ENCODE assay signal across 8 mouse cellular contexts in the genomic region with DNA sequence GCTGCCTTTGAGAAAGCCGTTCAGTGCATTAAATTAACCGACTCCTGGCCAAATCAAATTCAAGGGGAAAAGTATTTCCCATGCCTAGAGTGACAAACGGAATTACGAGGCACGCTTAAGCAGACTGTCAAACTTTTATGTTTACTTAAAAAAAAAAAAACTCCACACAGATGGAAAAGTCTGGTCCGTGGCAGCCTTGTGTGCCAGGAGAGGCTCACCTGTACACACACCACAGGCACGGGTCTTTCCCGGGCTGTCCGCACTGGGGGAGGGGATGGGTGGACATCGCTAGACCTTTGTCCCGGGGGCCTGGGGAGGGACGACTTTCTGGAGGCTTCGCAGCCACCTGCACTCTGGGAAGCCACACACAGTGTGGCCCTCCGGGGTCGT. TPM values are rescaled to one million over a fixed set of nuclear protein-coding genes. Genes with fewer than 3 reads are reported as not detected.
DNase-seq lines count a peak whose midpoint lies in the region; ATAC-seq and TF ChIP-seq lines count a peak whose summit lies in the region.

No protein-coding gene starts in this region.

- H3K36me3 ChIP-seq in heart, embryonic 14.5 days (ENCODE audit: control insufficient read depth, insufficient read depth, low read length): no peaks in the 10 kb centered on the region
- H3K36me3 ChIP-seq in hindbrain, embryonic 10.5 days: peaks cover 13% of the 10 kb centered on the region
- H3K36me3 ChIP-seq in liver, postnatal 0 days (replicated peaks; ENCODE audit: insufficient read depth, low read length): 0 out of 2 replicates have a peak, but pooled peaks cover 5% of the 10 kb centered on the region

- H3K9me3 ChIP-seq in heart, embryonic 14.5 days (ENCODE audit: control insufficient read depth, low read length): peaks cover under 1% of the 10 kb centered on the region; the same call in 1 of the 2 replicates
- peaks cover 1% of the 10 kb centered on the region; the same call in 1 of the 2 replicates for H3K9me3 ChIP-seq in hindbrain, embryonic 10.5 days
- H3K9me3 ChIP-seq in liver, postnatal 0 days (ENCODE audit: low read length): peaks cover 2% of the 10 kb centered on the region; the same call in 1 of the 2 replicates

- no peak for TF ChIP-seq CTCF in liver, postnatal 0 days (IDR thresholded peaks at IDR 0.05; ENCODE audit: low read depth)

- H3K4me2 ChIP-seq in heart, embryonic 14.5 days (ENCODE audit: low read length): peak overlapping the region; percentile 99
- peak overlapping the region; percentile 90 for H3K4me2 ChIP-seq in liver, postnatal 0 days (ENCODE audit: low read depth, low read length)

- under 1% methylated on average over 15 of the region's 15 CpGs for WGBS in heart, embryonic 14.5 days
- under 1% methylated on average over 15 of the region's 15 CpGs for WGBS in hindbrain, embryonic 10.5 days
- 1% methylated on average over 15 of the region's 15 CpGs for WGBS in liver, postnatal 0 days (ENCODE audit: insufficient replicate concordance)

- peak overlapping the region; percentile 87 to 99 for H3K27ac ChIP-seq in heart, embryonic 14.5 days (replicated peaks in 1 of 2; ENCODE audit: control insufficient read depth in 1 of 2, insufficient read depth in 1 of 2, low read depth in 2 of 2, low read length in 2 of 2)
- peak overlapping the region; percentile 100 for H3K27ac ChIP-seq in hindbrain, embryonic 10.5 days
- peak overlapping the region; percentile 95 for H3K27ac ChIP-seq in liver, postnatal 0 days (ENCODE audit: low read depth)

- H3K4me1 ChIP-seq in heart, embryonic 14.5 days (ENCODE audit: control insufficient read depth in 2 of 2, insufficient read depth in 2 of 2, low read length in 2 of 2): peaks cover 9 to 29% of the 10 kb centered on the region in 2 experiments
- H3K4me1 ChIP-seq in hindbrain, embryonic 10.5 days (replicated peaks): peaks cover 32% of the 10 kb centered on the region
- peaks cover 30% of the 10 kb centered on the region for H3K4me1 ChIP-seq in liver, postnatal 0 days (ENCODE audit: insufficient read depth)

- TF ChIP-seq EP300 in liver, postnatal 0 days (IDR thresholded peaks at IDR 0.05; ENCODE audit: low read depth): no peak

- H3K9ac ChIP-seq in heart, embryonic 14.5 days (ENCODE audit: low read length): peak overlapping the region; percentile 100
- peak overlapping the region; percentile 86 for H3K9ac ChIP-seq in liver, postnatal 0 days (replicated peaks)

- ATAC-seq in heart, embryonic 14.5 days (ENCODE audit: insufficient number of reproducible peaks, insufficient read depth, low FRiP score, low read depth): peak; percentile 33
- peak; percentile 41 for ATAC-seq in liver, postnatal 0 days

- peak overlapping the region; percentile 75 to 93 for H3K4me3 ChIP-seq in heart, embryonic 14.5 days (ENCODE audit: control insufficient read depth in 1 of 2, insufficient read depth in 1 of 2, low read depth in 1 of 2, low read length in 2 of 2)
- H3K4me3 ChIP-seq in hindbrain, embryonic 10.5 days: peak overlapping the region; percentile 89
- H3K4me3 ChIP-seq in liver, postnatal 0 days (ENCODE audit: low read depth, low read length): peak overlapping the region; percentile 69

- no peak for DNase-seq in heart, postnatal 4 days
- DNase-seq in MN1 (ENCODE audit: low spot score): peak; percentile 56
- DNase-seq in hindbrain, embryonic 10.5 days (ENCODE audit: low spot score): no peak
- no peak for DNase-seq in liver, postnatal 0 days
- no peak for DNase-seq in ovary, postnatal 10 days (ENCODE audit: low spot score)
- DNase-seq in gastrocnemius, adult 18-20 months (ENCODE audit: low spot score): no peak
- no peak for DNase-seq in left cerebral cortex, postnatal 10 days (ENCODE audit: extremely low spot score in 1 of 2, low spot score in 2 of 2)

- no peaks in the 10 kb centered on the region for H3K27me3 ChIP-seq in heart, embryonic 14.5 days (ENCODE audit: control insufficient read depth, insufficient read depth, low read length)
- H3K27me3 ChIP-seq in hindbrain, embryonic 10.5 days (ENCODE audit: insufficient read depth, poor library complexity, severe bottlenecking): no peaks in the 10 kb centered on the region
- H3K27me3 ChIP-seq in liver, postnatal 0 days (ENCODE audit: insufficient read depth, low read length): no peaks in the 10 kb centered on the region

- intact Hi-C loops in left cerebral cortex, postnatal 10 days (cut with DNase I): loop anchor here (2.0 kb wide), 1 partner anchor 109 kb away; a partner anchor contains a TSS

RNA-seq across cellular contexts. Expression of a gene that starts 0.6 kb away (rescaled TPM):
- polyA plus RNA-seq in heart, embryonic 14.5 days (2014; fragmentation: Nextera tagmentation; extraction: Ambion mirVana): 6.0 and 6.4 TPM in 2 replicates
- total RNA-seq in heart, postnatal 4 days (2021): 10 to 100 TPM; 22.8 to 25.9 TPM
- 9.8 and 12.2 TPM in 2 replicates for polyA plus RNA-seq in hindbrain, embryonic 10.5 days (2016; fragmentation: Nextera tagmentation; extraction: Ambion mirVana)
- polyA plus RNA-seq in liver, postnatal 0 days (2015; fragmentation: Nextera tagmentation; extraction: Ambion mirVana): 33.9 and 35.6 TPM in 2 replicates
- 10 to 100 TPM; 15.2 to 15.6 TPM for total RNA-seq in gastrocnemius, adult 18-20 months (2021)
- total RNA-seq in left cerebral cortex, postnatal 10 days (2021): 10 to 100 TPM; 44.5 to 55.7 TPM

RNA-seq across cellular contexts. Expression of a gene that starts 31.2 kb away (rescaled TPM):
- 1.7 and 2.5 TPM in 2 replicates for polyA plus RNA-seq in heart, embryonic 14.5 days (2014; fragmentation: Nextera tagmentation; extraction: Ambion mirVana)
- total RNA-seq in heart, postnatal 4 days (2021): under 1 TPM; 0.47 to 0.50 TPM
- 3.9 and 8.9 TPM in 2 replicates for polyA plus RNA-seq in hindbrain, embryonic 10.5 days (2016; fragmentation: Nextera tagmentation; extraction: Ambion mirVana)
- polyA plus RNA-seq in liver, postnatal 0 days (2015; fragmentation: Nextera tagmentation; extraction: Ambion mirVana): 25.2 and 27.6 TPM in 2 replicates
- under 1 TPM in 1 of 2 experiments, not detected in 1; 0.31 TPM for total RNA-seq in gastrocnemius, adult 18-20 months (2021)
- under 1 TPM; 0.66 to 0.75 TPM for total RNA-seq in left cerebral cortex, postnatal 10 days (2021)

RNA-seq across cellular contexts. Expression of a gene that starts 57.9 kb away (rescaled TPM):
- 0.11 TPM in 1 of 2 replicates, not detected in the other for polyA plus RNA-seq in heart, embryonic 14.5 days (2014; fragmentation: Nextera tagmentation; extraction: Ambion mirVana)
- total RNA-seq in heart, postnatal 4 days (2021): under 1 TPM in 1 of 2 experiments, not detected in 1; 0.07 TPM
- polyA plus RNA-seq in hindbrain, embryonic 10.5 days (2016; fragmentation: Nextera tagmentation; extraction: Ambion mirVana): not detected in 2 replicates
- polyA plus RNA-seq in liver, postnatal 0 days (2015; fragmentation: Nextera tagmentation; extraction: Ambion mirVana): 0.09 and 0.16 TPM in 2 replicates
- under 1 TPM in 1 of 2 experiments, not detected in 1; 0.05 TPM for total RNA-seq in gastrocnemius, adult 18-20 months (2021)
- under 1 TPM; 0.53 to 0.60 TPM for total RNA-seq in left cerebral cortex, postnatal 10 days (2021)
